Mouse (Mus musculus) embryo, embryonic 11.5 days (tissue): ENCODE data around the gene Abcc8.

Source experiments
- DNase-seq: peaks from one replicate; pipeline ENCODE4 v3.0.0-alpha.2; 2012; ENCODE audit warnings: low read depth, low spot score

Abcc8 gene

GRCm38 (mm10) chr7:46058882-46059281 is 121.0 kb downstream of the Abcc8 start:
- DNase-seq: no peak
